Mouse (Mus musculus) midbrain, embryonic 15.5 days (tissue): Measurements from ENCODE around the gene Naip2. TPM values are rescaled to one million over a fixed set of nuclear protein-coding genes. Genes with fewer than 3 reads are reported as not detected.
"Not testable (repeated sequence)": the region's sequence is repeated elsewhere in the genome, so short reads cannot be mapped to it uniquely, and the experiment has no call there.

Experiments
- ATAC-seq: fragments of 200-750 bp; cut with Nextera tagmentation; replicated peaks from 2 replicates; pipeline ENCODE4 v1.8.0; 2017; ENCODE audit warnings: moderate TSS enrichment
- H3K27ac ChIP-seq: fragments of 300-500 bp; sonication (generic); 2 replicates; pipeline ENCODE4 v1.5.1; 2015; ENCODE audit warnings: mild to moderate bottlenecking, inconsistent platforms
- H3K27me3 ChIP-seq: fragments of 300-500 bp; sonication (generic); replicated peaks from 2 replicates; pipeline ENCODE4 v1.6.1; 2015; ENCODE audit warnings: inconsistent platforms
- H3K36me3 ChIP-seq: fragments of 300-500 bp; sonication (generic); replicated peaks from 2 replicates; pipeline ENCODE4 v1.6.1; 2015; ENCODE audit warnings: inconsistent platforms
- H3K4me1 ChIP-seq: fragments of 300-500 bp; sonication (generic); 2 replicates; pipeline ENCODE4 v1.6.1; 2015; ENCODE audit warnings: inconsistent platforms
- H3K4me2 ChIP-seq: fragments of 300-500 bp; sonication (generic); 2 replicates; pipeline ENCODE4 v1.6.1; 2015; ENCODE audit warnings: inconsistent platforms, mild to moderate bottlenecking, moderate library complexity
- H3K4me3 ChIP-seq: fragments of 300-500 bp; sonication (generic); 2 replicates; pipeline ENCODE4 v1.5.1; 2015; ENCODE audit warnings: mild to moderate bottlenecking, inconsistent platforms
- H3K9ac ChIP-seq: fragments of 300-500 bp; sonication (generic); 2 replicates; pipeline ENCODE4 v1.6.1; 2015; ENCODE audit warnings: mild to moderate bottlenecking, inconsistent platforms
- H3K9me3 ChIP-seq: fragments of 300-500 bp; sonication (generic); 2 replicates; pipeline ENCODE4 v1.6.1; 2016; ENCODE audit warnings: inconsistent platforms
- WGBS: fragments of 180-500 bp; shearing (Covaris S2); methylation state at CpG from one replicate; pipeline ENCODE4 v1.1.7; 2015; ENCODE audit warnings: mixed read lengths; 5-methylcytosine and 5-hydroxymethylcytosine counted together
- polyA plus RNA-seq: library from polyadenylated mRNA; unstranded; fragments of >200 nt; fragmentation: Nextera tagmentation; extraction: Ambion mirVana; gene quantifications from 2 replicates; pipeline ENCODE4 v1.2.1, GENCODE M21; 2015

The Naip2 gene
- 0.04 TPM in 1 of 2 replicates, not detected in the other for polyA plus RNA-seq

- not testable (repeated sequence) for H3K4me1 ChIP-seq, H3K27me3 ChIP-seq, H3K4me3 ChIP-seq, ATAC-seq, H3K9ac ChIP-seq, H3K9me3 ChIP-seq, H3K27ac ChIP-seq, H3K4me2 ChIP-seq, H3K36me3 ChIP-seq
- WGBS, result 81% methylated on average over 3 of the region's 3 CpGs
Observed at GRCm38 (mm10) chr13:100201659-100202333, at the start of gene Naip2. Naip2 (minus strand) TSS chr13:100202092.

GRCm38 (mm10) chr13:100246896-100247519 is 45.1 kb upstream of the Naip2 start:
- H3K9me3 ChIP-seq, H3K27me3 ChIP-seq, ATAC-seq, H3K36me3 ChIP-seq, H3K9ac ChIP-seq, H3K4me3 ChIP-seq, H3K4me1 ChIP-seq, H3K27ac ChIP-seq, H3K4me2 ChIP-seq: not testable (repeated sequence)
- WGBS, result 83% methylated on average over 5 of the region's 5 CpGs

GRCm38 (mm10) chr13:100246223-100246622 is 44.3 kb upstream of the Naip2 start, which contains the start of gene Naip5:
Naip5 (minus strand) TSS chr13:100246323.
- not testable (repeated sequence) for H3K36me3 ChIP-seq, H3K4me1 ChIP-seq, H3K4me2 ChIP-seq, ATAC-seq, H3K4me3 ChIP-seq, H3K9me3 ChIP-seq, H3K27me3 ChIP-seq, H3K27ac ChIP-seq, H3K9ac ChIP-seq
- WGBS, result 80% methylated on average over 4 of the region's 4 CpGs

- no peaks in the 10 kb centered on the region for H3K36me3 ChIP-seq
- no peak overlapping the region for H3K9ac ChIP-seq
- no peak for ATAC-seq
- H3K9me3 ChIP-seq, result no peaks in the 10 kb centered on the region
- no peaks in the 10 kb centered on the region for H3K4me1 ChIP-seq
- H3K27me3 ChIP-seq, result no peaks in the 10 kb centered on the region
- H3K4me3 ChIP-seq, result no peak overlapping the region
- H3K27ac ChIP-seq, result no peak overlapping the region
- H3K4me2 ChIP-seq, result no peak overlapping the region
Observed at GRCm38 (mm10) chr13:100243702-100244101, 41.8 kb upstream of the Naip2 start.

GRCm38 (mm10) chr13:100213683-100214082 is 11.8 kb upstream of the Naip2 start:
- not testable (repeated sequence) for H3K36me3 ChIP-seq, ATAC-seq, H3K4me1 ChIP-seq, H3K4me3 ChIP-seq, H3K27me3 ChIP-seq, H3K4me2 ChIP-seq, H3K9ac ChIP-seq, H3K9me3 ChIP-seq, H3K27ac ChIP-seq
- 78% methylated on average over 1 of the region's 1 CpGs for WGBS

- no peaks in the 10 kb centered on the region for H3K9me3 ChIP-seq
- ATAC-seq, result no peak
- H3K4me2 ChIP-seq, result no peak overlapping the region
- no peak overlapping the region for H3K27ac ChIP-seq
- WGBS, result 33% methylated on average over 8 of the region's 8 CpGs
- no peaks in the 10 kb centered on the region for H3K27me3 ChIP-seq
- H3K36me3 ChIP-seq, result no peaks in the 10 kb centered on the region
- H3K9ac ChIP-seq, result no peak overlapping the region
- H3K4me3 ChIP-seq, result no peak overlapping the region
- no peaks in the 10 kb centered on the region for H3K4me1 ChIP-seq
Observed at GRCm38 (mm10) chr13:100210540-100210939, 8.6 kb upstream of the Naip2 start.

- Histone ChIP-seq H3K27me3 (no peaks in the 10 kb centered on the region), H3K9me3 (no peaks in the 10 kb centered on the region), H3K36me3 (no peaks in the 10 kb centered on the region), H3K4me1 (no peaks in the 10 kb centered on the region), H3K27ac (no peak overlapping the region), H3K4me3 (no peak overlapping the region), H3K9ac (no peak overlapping the region), H3K4me2 (no peak overlapping the region)
- ATAC-seq, result no peak
- 92% methylated on average over 1 of the region's 1 CpGs for WGBS
Observed at GRCm38 (mm10) chr13:100203319-100203718, 1.4 kb upstream of the Naip2 start.

- Histone ChIP-seq H3K4me2 (no peak overlapping the region), H3K4me1 (no peaks in the 10 kb centered on the region)
Observed at GRCm38 (mm10) chr13:100200778-100201177, 1.1 kb downstream of the Naip2 start.

GRCm38 (mm10) chr13:100195421-100195820 is 6.5 kb downstream of the Naip2 start:
- no peak for ATAC-seq
- no peaks in the 10 kb centered on the region for H3K27me3 ChIP-seq
- 83% methylated on average over 3 of the region's 3 CpGs for WGBS
- H3K9ac ChIP-seq, result no peak overlapping the region
- no peaks in the 10 kb centered on the region for H3K36me3 ChIP-seq
- H3K4me1 ChIP-seq, result no peaks in the 10 kb centered on the region
- no peak overlapping the region for H3K4me2 ChIP-seq
- no peak overlapping the region for H3K27ac ChIP-seq
- H3K9me3 ChIP-seq, result no peaks in the 10 kb centered on the region
- no peak overlapping the region for H3K4me3 ChIP-seq

More at GRCm38 (mm10) chr13:100200778-100201177, 1.1 kb downstream of the Naip2 start:
- no peak overlapping the region for H3K4me3 ChIP-seq
- no peaks in the 10 kb centered on the region for H3K9me3 ChIP-seq
- H3K27me3 ChIP-seq, result no peaks in the 10 kb centered on the region
- H3K9ac ChIP-seq, result no peak overlapping the region
- no peaks in the 10 kb centered on the region for H3K36me3 ChIP-seq
- no peak for ATAC-seq
- H3K27ac ChIP-seq, result no peak overlapping the region

GRCm38 (mm10) chr13:100183111-100183510 is 18.8 kb downstream of the Naip2 start:
- not testable (repeated sequence) for ATAC-seq, H3K27me3 ChIP-seq, H3K9ac ChIP-seq, H3K9me3 ChIP-seq, H3K4me3 ChIP-seq, H3K27ac ChIP-seq, H3K4me1 ChIP-seq, H3K4me2 ChIP-seq, H3K36me3 ChIP-seq

GRCm38 (mm10) chr13:100174360-100174759 is 27.5 kb downstream of the Naip2 start:
- WGBS, result 79% methylated on average over 4 of the region's 5 CpGs

GRCm38 (mm10) chr13:100166378-100166777 is 35.5 kb downstream of the Naip2 start:
- H3K4me2 ChIP-seq, H3K9me3 ChIP-seq, H3K4me3 ChIP-seq, ATAC-seq, H3K9ac ChIP-seq, H3K27me3 ChIP-seq, H3K36me3 ChIP-seq, H3K27ac ChIP-seq, H3K4me1 ChIP-seq: not testable (repeated sequence)
- 76% methylated on average over 2 of the region's 2 CpGs for WGBS

More at GRCm38 (mm10) chr13:100174360-100174759, 27.5 kb downstream of the Naip2 start:
- H3K36me3 ChIP-seq, H3K27me3 ChIP-seq, H3K27ac ChIP-seq, H3K4me2 ChIP-seq, H3K4me1 ChIP-seq, H3K4me3 ChIP-seq, H3K9ac ChIP-seq, ATAC-seq, H3K9me3 ChIP-seq: not testable (repeated sequence)

GRCm38 (mm10) chr13:100162467-100162866 is 39.4 kb downstream of the Naip2 start:
- not testable (repeated sequence) for ATAC-seq, H3K27me3 ChIP-seq, H3K27ac ChIP-seq, H3K9ac ChIP-seq, H3K4me2 ChIP-seq, H3K36me3 ChIP-seq, H3K4me3 ChIP-seq, H3K9me3 ChIP-seq, H3K4me1 ChIP-seq
